ENCODE assay signal across 10 mouse cellular contexts in the genomic region with DNA sequence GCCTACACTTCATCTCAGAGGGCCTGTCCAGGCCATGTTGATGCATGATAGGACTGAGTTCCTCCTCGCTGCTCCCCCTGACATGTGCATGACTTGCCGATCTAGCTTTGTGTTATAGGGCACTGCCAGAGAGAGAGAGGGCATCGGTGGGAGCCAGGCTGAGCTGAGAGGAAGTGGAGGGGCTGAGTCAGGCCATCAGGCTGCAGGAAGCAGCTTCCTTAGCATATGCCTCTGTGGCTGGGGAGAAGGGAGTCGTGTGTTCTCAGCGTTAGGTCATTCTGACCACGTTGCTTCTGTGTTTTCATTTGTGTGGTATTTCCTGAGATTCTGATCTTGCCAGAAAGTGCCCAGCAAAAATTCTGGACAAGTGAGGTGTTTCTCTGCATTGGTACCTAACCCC. TPM values are rescaled to one million over a fixed set of nuclear protein-coding genes. Genes with fewer than 3 reads are reported as not detected.
DNase-seq lines count a peak whose midpoint lies in the region; ATAC-seq and TF ChIP-seq lines count a peak whose summit lies in the region.
"Had no signal": no experiment of that assay in that cellular context is flagged by ENCODE, and none has a peak within 500 bp of the region (broad histone marks: within the 10 kb centered on the region; RNA-seq: fewer than 3 reads in every experiment).

No protein-coding gene starts in this region.

- intact Hi-C loops in heart, adult 2 months (cut with DNase I), result no loop called here

- peaks cover 35% of the 10 kb centered on the region for H3K4me1 ChIP-seq in heart, adult 2 months (ENCODE audit: control insufficient read depth, insufficient read depth, low read length)
- peaks cover 42% of the 10 kb centered on the region for H3K4me1 ChIP-seq in lung, postnatal 0 days (ENCODE audit: insufficient read depth, low read depth, low read length)

- 0 out of 2 replicates have a peak overlapping the region, but pooled peaks have one; percentile 31 for H3K27ac ChIP-seq in heart, adult 2 months
- peak overlapping the region; percentile 82 for H3K27ac ChIP-seq in lung, postnatal 0 days (ENCODE audit: low read length)
- H3K27ac ChIP-seq: midbrain, embryonic 15.5 days had no signal

- no peak for TF ChIP-seq CTCF in heart, adult 2 months (IDR thresholded peaks at IDR 0.05)
- no peak for TF ChIP-seq CTCF in lung, postnatal 0 days (IDR thresholded peaks at IDR 0.05)

- no peaks in the 10 kb centered on the region for H3K9me3 ChIP-seq in lung, postnatal 0 days (ENCODE audit: low read length)
- H3K9me3 ChIP-seq: midbrain, embryonic 15.5 days had no signal

- 39% methylated on average over 6 of the region's 6 CpGs for WGBS in heart, adult 2 months
- 24% methylated on average over 6 of the region's 6 CpGs for WGBS in lung, postnatal 0 days

- no peak overlapping the region for H3K4me3 ChIP-seq in heart, adult 2 months
- no peak overlapping the region for H3K4me3 ChIP-seq in lung, postnatal 0 days (ENCODE audit: low read depth, low read length)
- H3K4me3 ChIP-seq: erythroblast, embryonic 14.5 days; midbrain, embryonic 15.5 days had no signal

- H3K9ac ChIP-seq in heart, adult 2 months (ENCODE audit: low read depth, low read length), result no peak overlapping the region
- no peak overlapping the region for H3K9ac ChIP-seq in lung, postnatal 0 days (replicated peaks; ENCODE audit: low read depth)
- H3K9ac ChIP-seq: midbrain, embryonic 15.5 days had no signal

- H3K79me2 ChIP-seq in heart, adult 2 months (replicated peaks; ENCODE audit: control insufficient read depth, insufficient read depth, low read length), result no peaks in the 10 kb centered on the region; the same call in 1 of the 2 replicates

- no peak overlapping the region for H3K4me2 ChIP-seq in lung, postnatal 0 days (replicated peaks; ENCODE audit: low read depth, low read length)
- H3K4me2 ChIP-seq: midbrain, embryonic 15.5 days had no signal

- peak in 1 of 2 experiments; percentile 57 for DNase-seq in heart, adult 2 months
- no peak for DNase-seq in heart, adult 8-10 months (ENCODE audit: low spot score)
- peak; percentile 46 for DNase-seq in urinary bladder, postnatal 14 days (ENCODE audit: low spot score)
- DNase-seq in urinary bladder, postnatal 4 days (ENCODE audit: low spot score in 2 of 2), result no peak
- DNase-seq in lung, postnatal 0 days (ENCODE audit: low spot score), result peak; percentile 80
- no peak for DNase-seq in cerebellum, postnatal 4 days (ENCODE audit: low spot score in 2 of 2)
- DNase-seq in cerebellum, adult 9-10 months, result no peak
- DNase-seq in cerebellum, adult 11 months, result no peak

- TF ChIP-seq POLR2A in heart, adult 2 months (IDR thresholded peaks at IDR 0.05; ENCODE audit: insufficient read depth, low read depth, low read length), result no peak

- no peaks in the 10 kb centered on the region for H3K27me3 ChIP-seq in heart, adult 2 months (ENCODE audit: control insufficient read depth, insufficient read depth, low read length)
- H3K27me3 ChIP-seq in lung, postnatal 0 days (replicated peaks; ENCODE audit: insufficient read depth, low read length), result no peaks in the 10 kb centered on the region
- H3K27me3 ChIP-seq: midbrain, embryonic 15.5 days had no signal

- no peaks in the 10 kb centered on the region for H3K36me3 ChIP-seq in heart, adult 2 months (ENCODE audit: control insufficient read depth, insufficient read depth, low read length)
- no peaks in the 10 kb centered on the region for H3K36me3 ChIP-seq in lung, postnatal 0 days (ENCODE audit: insufficient read depth, low read length)
- H3K36me3 ChIP-seq: midbrain, embryonic 15.5 days had no signal

- ATAC-seq in lung, postnatal 0 days, result peak; percentile 44
- ATAC-seq: midbrain, embryonic 15.5 days had no signal

- TF ChIP-seq EP300 in heart, adult 2 months (IDR thresholded peaks at IDR 0.05; ENCODE audit: insufficient read depth, low read depth, low read length), result 0 out of 2 replicates have a peak, but pooled peaks have one; percentile 8
- peak; percentile 51; the same call in 1 of the 2 replicates for TF ChIP-seq EP300 in lung, postnatal 0 days (IDR thresholded peaks at IDR 0.05)

RNA-seq across cellular contexts. Expression of a gene that starts 17.4 kb away (rescaled TPM):
- 10 to 100 TPM; 21.4 to 23.2 TPM for total RNA-seq in heart, adult 2 months (2021)
- 15.7 and 17.6 TPM in 2 replicates for polyA plus RNA-seq in heart, adult 2 months (2012; rRNA removed)
- 10 to 100 TPM; 14.7 to 17.6 (median 16.4) TPM for total RNA-seq in heart, adult 8-10 months (2022)
- 81.2 and 94.5 TPM in 2 replicates for polyA plus RNA-seq in lung, postnatal 0 days (2015; fragmentation: Nextera tagmentation; extraction: Ambion mirVana)

Comparison
In these comparisons a context has a peak if more than half of its experiments do, and no peak if none do; other contexts are left out.
1. DNase-seq: peak in urinary bladder, postnatal 14 days (single experiment) and lung, postnatal 0 days (single experiment); none in heart, adult 8-10 months (single experiment), urinary bladder, postnatal 4 days (0 of 2), cerebellum, postnatal 4 days (0 of 2), cerebellum, adult 9-10 months (single experiment) and cerebellum, adult 11 months (single experiment).